Mouse (Mus musculus) gastrocnemius, postnatal 36 days (tissue): ENCODE results near the gene Psg22. TPM values are rescaled to one million over a fixed set of nuclear protein-coding genes. Genes with fewer than 3 reads are reported as not detected.
A peak's percentile ranks its signal among the peaks of the same experiment; 100 is the strongest.
"Not testable (repeated sequence)": the region's sequence is repeated elsewhere in the genome, so short reads cannot be mapped to it uniquely, and the experiment has no call there.

Experiments used
- DNase-seq, 2 experiments: peaks; one replicate each; pipeline ENCODE4 v3.0.0; 2022
- intact Hi-C: fragments of 180-260 bp; cut with DNase I; formaldehyde crosslinking; loops from one replicate; pipeline ENCODE4 v1.15.1; 2025
- long read RNA-seq, 2 experiments: library from polyadenylated mRNA; stranded (forward); transcript quantifications; one replicate each; pipeline ENCODE4 v2.0.0; 2021
- total RNA-seq, 2 experiments: library from RNA; stranded (reverse); gene quantifications; 2 replicates each; pipeline ENCODE4 v1.2.3; 2021

Psg22 gene
- total RNA-seq, result not detected
- long read RNA-seq, experiment 1, result 0 reads
- long read RNA-seq, experiment 2, result 0 reads

DNA sequence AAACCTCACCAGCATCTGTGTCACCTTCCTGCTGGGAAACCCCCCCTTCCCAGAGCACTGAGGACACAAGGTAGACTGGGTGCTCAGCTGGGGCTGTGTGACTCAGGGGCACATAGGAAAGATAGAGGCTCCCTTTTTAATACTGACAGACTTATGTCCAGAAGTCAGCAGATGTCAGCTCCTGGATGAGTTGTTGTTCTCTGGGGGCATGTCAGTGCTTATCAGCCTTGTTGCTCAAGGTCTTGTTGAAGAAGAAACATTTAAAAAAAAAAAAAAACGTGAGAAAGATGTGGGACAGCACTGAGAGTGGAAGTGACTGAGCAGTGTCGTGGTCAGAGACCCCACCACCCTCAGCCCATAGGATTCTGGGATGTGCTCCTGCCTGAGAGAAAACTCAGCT is at the start of gene Psg22:
TSS of gene Psg22 (plus strand) at position 301 of the 400 bp plus-strand sequence.
- no peak for DNase-seq
- intact Hi-C loops, result no loop called here

- intact Hi-C loops, result no loop called here
- DNase-seq, result no peak
Observed at GRCm38 (mm10) chr7:18679772-18680171, 38.1 kb upstream of the Psg22 start.

DNA sequence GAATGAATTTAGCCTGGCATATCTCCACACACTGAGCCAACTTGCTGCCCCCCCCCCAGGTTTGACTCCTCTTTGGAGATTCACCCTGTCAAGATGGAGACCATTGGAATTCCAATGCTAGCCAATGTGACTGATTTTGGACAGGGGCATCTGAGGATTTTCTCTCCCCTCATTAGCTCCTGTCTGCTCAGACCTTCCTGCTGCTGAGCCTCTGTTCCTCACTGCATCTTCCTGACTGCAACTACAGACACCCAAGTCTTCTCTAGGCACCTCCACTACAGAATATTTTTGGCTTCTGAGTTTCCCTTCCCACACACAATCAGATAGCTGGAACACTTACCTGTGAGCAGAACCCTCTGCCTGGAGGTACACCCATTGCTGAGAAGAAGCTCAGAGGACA is 32.3 kb upstream of the Psg22 start:
- intact Hi-C loops, result no loop called here
- DNase-seq, result no peak

GRCm38 (mm10) chr7:18686085-18686484 is 31.8 kb upstream of the Psg22 start, which contains the start of gene Psg20:
Psg20 (minus strand) TSS chr7:18686185.
- DNase-seq, result no peak
- intact Hi-C loops, result no loop called here

GRCm38 (mm10) chr7:18710331-18710730 is 7.6 kb upstream of the Psg22 start:
- DNase-seq, intact Hi-C loops: not testable (repeated sequence)

DNA sequence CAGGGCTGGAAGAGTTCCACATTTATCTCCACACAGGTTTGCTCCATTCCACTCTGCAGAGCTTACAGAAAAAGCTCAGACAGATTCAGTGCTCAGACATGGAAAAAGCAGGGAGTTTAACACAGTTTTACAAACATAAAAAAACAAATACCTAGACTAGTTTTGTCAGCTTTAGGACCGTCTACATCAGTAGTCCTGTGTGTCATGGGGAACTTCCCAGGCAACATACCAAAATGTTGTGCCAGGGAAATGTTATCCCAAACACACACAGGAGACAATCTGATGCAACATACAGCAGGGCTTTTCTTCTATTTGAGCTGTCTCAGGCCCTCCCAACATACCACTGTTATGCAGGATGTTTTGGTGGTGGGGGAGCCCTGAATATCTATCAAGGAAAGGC is 7.0 kb upstream of the Psg22 start:
- intact Hi-C loops, result no loop called here
- no peak for DNase-seq

DNA sequence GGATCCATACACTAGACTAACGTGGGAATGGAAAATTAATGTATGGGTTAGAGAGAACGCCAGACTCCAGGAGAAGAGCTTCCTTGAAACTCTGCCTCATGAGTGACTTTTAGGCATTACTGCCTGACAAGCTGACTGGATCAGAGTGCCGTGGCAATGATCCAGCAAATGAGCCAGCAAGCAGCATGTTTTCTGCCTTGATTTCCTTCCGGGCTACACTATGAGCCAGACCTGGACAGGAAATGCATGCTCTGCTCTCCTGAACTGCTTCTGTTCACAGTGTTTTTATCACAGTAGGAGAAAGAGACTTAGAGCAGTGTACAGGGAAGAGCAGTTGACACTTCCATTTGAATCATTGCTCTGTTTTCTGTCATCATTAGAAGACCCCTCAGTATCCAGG is 2.3 kb upstream of the Psg22 start:
- no peak for DNase-seq
- intact Hi-C loops, result no loop called here

GRCm38 (mm10) chr7:18724001-18724400 is 6.1 kb downstream of the Psg22 start:
- intact Hi-C loops, result no loop called here
- no peak for DNase-seq

GRCm38 (mm10) chr7:18725931-18726330 is 8.0 kb downstream of the Psg22 start:
- intact Hi-C loops, result not testable (repeated sequence)

DNA sequence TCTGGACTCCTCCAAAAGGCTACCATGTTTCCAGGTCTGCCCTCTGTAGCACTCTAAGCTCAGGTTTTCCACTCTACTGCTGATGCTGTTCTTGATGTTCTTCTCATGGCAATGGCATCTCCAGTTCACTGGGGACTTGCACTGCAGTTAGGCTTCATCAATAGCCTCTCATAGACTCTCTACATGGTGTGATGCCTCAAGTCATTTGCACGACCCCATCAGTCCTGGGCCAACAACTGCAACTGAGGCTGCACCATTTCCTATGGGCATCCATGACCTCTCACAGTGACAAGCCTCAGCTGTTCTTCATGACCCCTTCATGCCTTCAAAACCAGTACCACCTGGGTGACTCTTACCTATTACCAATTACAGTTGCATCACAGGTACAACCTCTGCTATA is 10.5 kb downstream of the Psg22 start:
- intact Hi-C loops, result no loop called here
- DNase-seq, result no peak

More at GRCm38 (mm10) chr7:18725931-18726330, 8.0 kb downstream of the Psg22 start:
- not testable (repeated sequence) for DNase-seq

GRCm38 (mm10) chr7:18733111-18733510 is 15.2 kb downstream of the Psg22 start:
- intact Hi-C loops, result no loop called here
- DNase-seq, result no peak

DNA sequence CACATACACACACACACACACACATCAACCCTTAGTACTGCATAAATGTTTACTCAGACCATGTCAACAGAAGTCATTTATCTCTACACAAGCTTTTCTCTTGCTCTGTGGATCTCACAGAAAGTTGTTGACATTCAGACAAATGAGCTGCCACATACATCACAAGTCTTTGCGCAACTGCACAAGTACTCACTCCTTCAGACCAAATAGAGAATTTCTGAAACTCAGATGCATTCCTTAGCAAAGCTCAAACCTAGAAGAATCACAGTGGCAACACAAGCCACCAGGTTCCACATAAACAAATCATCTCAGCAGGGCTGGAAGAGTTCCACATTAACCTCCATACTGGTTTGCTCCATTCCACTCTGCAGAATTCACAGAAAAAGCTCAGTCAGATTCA is 16.6 kb downstream of the Psg22 start:
- DNase-seq, result no peak
- intact Hi-C loops, result no loop called here

GRCm38 (mm10) chr7:18746189-18746860 is 28.4 kb downstream of the Psg22 start:
- no peak for DNase-seq
- intact Hi-C loops, result no loop called here

- DNase-seq, intact Hi-C loops: not testable (repeated sequence)
Observed at GRCm38 (mm10) chr7:18747420-18747819, 29.5 kb downstream of the Psg22 start.

- DNase-seq, result no peak
- intact Hi-C loops, result loop anchor here (1.0 kb wide), 1 partner anchor 124 kb away; no protein-coding TSS in a partner anchor
Observed at GRCm38 (mm10) chr7:18748994-18749895, 31.4 kb downstream of the Psg22 start.

- intact Hi-C loops, result loop anchor here (1.0 kb wide), 1 partner anchor 123 kb away; no protein-coding TSS in a partner anchor
Observed at GRCm38 (mm10) chr7:18749896-18750477, 32.1 kb downstream of the Psg22 start.

DNA sequence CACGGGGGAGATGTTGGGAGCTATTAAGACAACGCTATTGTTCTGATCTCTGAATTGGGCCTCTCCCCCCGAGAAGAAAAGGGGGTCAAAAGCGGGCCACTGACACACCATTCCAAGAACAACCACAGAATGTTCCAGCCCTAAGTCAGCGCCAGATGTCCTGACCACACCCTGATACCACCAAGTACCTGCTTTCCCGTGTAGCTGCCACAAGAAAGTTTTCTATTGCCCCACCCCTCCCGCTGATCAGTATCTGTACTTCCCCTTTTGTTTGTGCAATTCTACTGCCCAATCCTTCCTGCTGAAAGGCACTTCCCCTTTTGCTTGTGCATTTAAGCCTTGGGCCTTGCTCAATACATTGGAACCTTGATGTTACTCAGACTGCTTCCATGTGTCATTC is 42.3 kb downstream of the Psg22 start:
- intact Hi-C loops, DNase-seq: not testable (repeated sequence)

More at GRCm38 (mm10) chr7:18749896-18750477, 32.1 kb downstream of the Psg22 start:
- DNase-seq, result peak in 1 of 2 experiments; percentile 34

DNA sequence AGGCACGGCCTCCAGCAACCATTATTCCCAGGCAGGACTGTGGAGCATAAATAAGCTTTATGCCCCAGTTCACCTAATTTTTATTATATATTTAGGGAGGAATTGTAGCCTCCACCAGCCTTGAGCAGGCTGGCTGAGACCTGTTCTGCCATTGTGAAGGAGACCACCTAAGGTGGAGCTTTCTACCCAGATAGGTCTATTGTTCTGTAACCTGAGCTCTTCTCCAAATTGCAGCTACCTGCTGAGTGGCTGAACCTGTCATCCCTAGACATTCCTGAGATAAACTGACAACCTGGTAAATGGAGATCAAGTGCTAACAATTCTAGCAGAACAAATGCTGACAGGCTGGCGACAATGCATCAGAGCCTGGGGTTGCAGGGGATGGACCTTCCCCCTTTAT is 45.0 kb downstream of the Psg22 start:
- DNase-seq, intact Hi-C loops: not testable (repeated sequence)
